Mouse (Mus musculus): ENCODE measurements around the gene Zfp503. TPM values are rescaled to one million over a fixed set of nuclear protein-coding genes. Genes with fewer than 3 reads are reported as not detected.

The Zfp503 gene
- polyA plus RNA-seq, 1 experiment, result 5.4 TPM

DNA sequence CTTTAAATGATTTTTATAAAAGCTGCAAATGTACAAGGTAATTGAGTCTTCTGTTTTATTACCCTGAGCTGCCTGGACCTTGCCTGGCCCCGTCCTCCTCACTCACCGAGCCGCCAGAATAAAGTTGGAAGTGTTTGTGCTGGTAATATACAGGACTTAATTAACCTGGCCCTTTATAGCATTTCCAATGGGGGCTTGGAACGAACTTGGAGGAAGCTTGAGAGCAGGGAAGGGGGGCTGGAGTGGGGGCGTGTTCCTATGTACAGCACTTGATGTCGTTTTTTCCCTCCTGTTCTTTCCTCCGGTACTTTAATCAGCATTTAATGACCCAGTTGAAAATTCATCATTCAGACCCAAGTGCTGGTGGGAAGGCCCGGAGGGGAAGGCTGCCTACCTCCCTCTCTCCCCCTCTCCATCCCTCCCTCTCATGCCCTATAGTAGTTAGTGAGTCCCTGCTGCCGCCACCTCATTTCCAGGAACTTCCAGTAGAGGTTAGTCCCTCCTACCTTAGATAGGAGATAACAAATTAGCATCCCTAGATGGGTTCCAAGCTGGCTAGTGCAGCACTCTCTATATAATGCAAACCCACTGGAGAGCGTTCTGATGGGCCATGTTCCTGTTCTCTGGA lies 37.4 kb downstream of the Zfp503 start:
- no peak for TF ChIP-seq SRF (IDR thresholded peaks at IDR 0.05; ENCODE audit: control insufficient read depth, insufficient read length, low read depth)
- no peak for TF ChIP-seq MYOG (IDR thresholded peaks at IDR 0.05; ENCODE audit: control insufficient read depth in 1 of 3, insufficient read depth in 1 of 3, insufficient read length in 2 of 3, low read depth in 2 of 3)
- no peak for TF ChIP-seq POLR2A (IDR thresholded peaks at IDR 0.05; ENCODE audit: insufficient read length, low read depth)
- TF ChIP-seq USF1 (IDR thresholded peaks at IDR 0.05; ENCODE audit: low read depth), result no peak
- no peak for TF ChIP-seq TCF3 (IDR thresholded peaks at IDR 0.05; ENCODE audit: insufficient read length, low read depth)
- TF ChIP-seq MYOD1 (IDR thresholded peaks at IDR 0.05; ENCODE audit: control insufficient read depth in 1 of 3, insufficient read length in 2 of 3, low read depth in 2 of 3), result no peak
- TF ChIP-seq MAX (IDR thresholded peaks at IDR 0.05; ENCODE audit: low read depth), result no peak
- no peak overlapping the region for H3ac ChIP-seq (ENCODE audit: control insufficient read depth, insufficient read length)
- peak overlapping the region; percentile 62 for H3K4me2 ChIP-seq (ENCODE audit: low read depth)

DNA sequence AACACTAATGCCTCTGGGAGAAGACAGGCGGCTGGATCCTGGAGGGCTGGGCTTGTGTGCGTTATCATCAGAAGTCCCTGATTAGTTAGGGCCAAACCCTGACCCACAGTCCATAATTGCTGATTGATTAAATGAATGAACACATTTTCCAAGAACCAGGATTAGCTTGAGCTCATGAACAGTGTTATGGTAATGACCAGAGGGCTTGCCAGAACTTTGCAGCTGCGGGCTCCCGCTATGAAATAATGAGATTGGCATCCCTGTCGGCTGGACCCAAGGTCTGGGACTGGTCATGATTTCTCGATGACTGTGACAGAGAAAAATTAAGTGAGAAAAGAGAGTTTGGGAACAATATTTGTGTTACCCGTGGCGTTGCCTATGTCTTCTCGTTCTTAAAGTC lies 44.5 kb downstream of the Zfp503 start:
- Histone ChIP-seq H3K79me2 (ENCODE audit: control insufficient read depth, insufficient read depth) (no peaks in the 10 kb centered on the region), H3K36me3 (ENCODE audit: control insufficient read depth, insufficient read depth) (no peaks in the 10 kb centered on the region), H3K4me2 (ENCODE audit: low read depth) (no peak overlapping the region), H3ac (ENCODE audit: control insufficient read depth, insufficient read length) (no peak overlapping the region), H3K27me3 (ENCODE audit: control insufficient read depth, insufficient read depth, insufficient read length) (no peaks in the 10 kb centered on the region), H3K4me3 (no peak overlapping the region)
- no peak for TF ChIP-seq TCF3 (IDR thresholded peaks at IDR 0.05; ENCODE audit: insufficient read length, low read depth)
- no peak for TF ChIP-seq MYOD1 (IDR thresholded peaks at IDR 0.05; ENCODE audit: control insufficient read depth in 1 of 3, insufficient read length in 2 of 3, low read depth in 2 of 3)
- no peak for TF ChIP-seq REST (IDR thresholded peaks at IDR 0.05; ENCODE audit: insufficient read depth, insufficient read length)
- no peak for TF ChIP-seq E2F4 (IDR thresholded peaks at IDR 0.05; ENCODE audit: insufficient read depth)
- TF ChIP-seq USF1 (IDR thresholded peaks at IDR 0.05; ENCODE audit: low read depth), result no peak
- no peak for TF ChIP-seq SRF (IDR thresholded peaks at IDR 0.05; ENCODE audit: control insufficient read depth, insufficient read length, low read depth)

More for the DNA sequence above, 37.4 kb downstream of the Zfp503 start:
- no peaks in the 10 kb centered on the region for H3K36me3 ChIP-seq (ENCODE audit: control insufficient read depth, insufficient read depth)
- no peaks in the 10 kb centered on the region for H3K27me3 ChIP-seq (ENCODE audit: control insufficient read depth, insufficient read depth, insufficient read length)
- H3K79me2 ChIP-seq (ENCODE audit: control insufficient read depth, insufficient read depth), result no peaks in the 10 kb centered on the region
- peak overlapping the region; percentile 3 for H3K4me3 ChIP-seq

DNA sequence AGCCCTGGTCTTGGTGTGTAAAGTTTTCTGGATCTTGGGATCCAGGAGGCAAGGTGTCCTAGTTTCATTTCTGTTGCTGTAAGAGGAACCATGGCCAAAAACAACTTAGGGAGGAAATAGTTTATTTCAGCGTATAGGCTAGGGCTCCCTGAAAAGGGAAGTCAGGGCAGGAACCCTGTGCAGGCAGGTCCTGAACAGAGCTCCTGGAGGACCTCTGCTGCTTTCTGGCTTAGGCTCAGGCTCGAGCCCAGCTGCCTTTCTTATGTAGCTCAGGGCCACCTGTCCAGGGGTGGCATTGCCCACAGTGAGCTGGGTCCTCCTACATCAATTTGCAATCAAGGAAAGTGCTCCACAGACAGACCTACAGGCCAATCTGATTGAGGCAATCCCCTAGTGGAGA lies 47.8 kb downstream of the Zfp503 start:
- H3K27me3 ChIP-seq (ENCODE audit: control insufficient read depth, insufficient read depth, insufficient read length), result no peaks in the 10 kb centered on the region
- no peak overlapping the region for H3K4me3 ChIP-seq
- H3K4me2 ChIP-seq (ENCODE audit: low read depth), result no peak overlapping the region
- no peaks in the 10 kb centered on the region for H3K36me3 ChIP-seq (ENCODE audit: control insufficient read depth, insufficient read depth)
- no peak overlapping the region for H3ac ChIP-seq (ENCODE audit: control insufficient read depth, insufficient read length)
- H3K79me2 ChIP-seq (ENCODE audit: control insufficient read depth, insufficient read depth), result no peaks in the 10 kb centered on the region
- TF ChIP-seq REST (IDR thresholded peaks at IDR 0.05; ENCODE audit: insufficient read depth, insufficient read length) (no peak), CEBPB (IDR thresholded peaks at IDR 0.05; ENCODE audit: insufficient read depth, poor library complexity, severe bottlenecking) (no peak), MYOG (IDR thresholded peaks at IDR 0.05; ENCODE audit: control insufficient read depth in 1 of 3, insufficient read depth in 1 of 3, insufficient read length in 2 of 3, low read depth in 2 of 3) (no peak), POLR2AphosphoS2 (IDR thresholded peaks at IDR 0.05; ENCODE audit: insufficient read length, low read depth) (no peak), USF1 (IDR thresholded peaks at IDR 0.05; ENCODE audit: low read depth) (no peak), POLR2A (IDR thresholded peaks at IDR 0.05; ENCODE audit: insufficient read length, low read depth) (no peak), MAX (IDR thresholded peaks at IDR 0.05; ENCODE audit: low read depth) (no peak), SRF (IDR thresholded peaks at IDR 0.05; ENCODE audit: control insufficient read depth, insufficient read length, low read depth) (no peak)

DNA sequence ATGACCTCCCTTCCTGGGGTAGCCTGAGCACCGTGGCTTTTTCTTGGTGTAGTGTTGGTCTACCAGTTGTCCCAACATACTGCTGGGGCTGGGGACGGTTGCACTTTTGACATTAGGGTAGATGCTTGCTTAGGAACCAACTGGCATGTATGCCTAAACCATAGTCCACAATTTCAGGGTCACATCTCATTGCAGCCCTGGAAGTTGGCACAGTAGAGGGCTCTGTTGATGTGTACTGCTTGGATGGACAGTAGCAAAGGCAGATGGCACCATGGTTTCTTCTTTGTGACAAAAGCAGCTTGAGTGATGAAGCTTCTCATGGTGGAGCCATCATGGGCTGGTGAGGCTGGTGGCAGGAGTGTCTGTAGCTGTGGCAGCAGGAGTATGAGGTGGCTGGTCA lies 52.3 kb downstream of the Zfp503 start:
- Histone ChIP-seq H3K4me2 (ENCODE audit: low read depth) (no peak overlapping the region), H3K4me3 (no peak overlapping the region), H3K36me3 (ENCODE audit: control insufficient read depth, insufficient read depth) (no peaks in the 10 kb centered on the region), H3K27me3 (ENCODE audit: control insufficient read depth, insufficient read depth, insufficient read length) (no peaks in the 10 kb centered on the region), H3ac (ENCODE audit: control insufficient read depth, insufficient read length) (no peak overlapping the region), H3K79me2 (ENCODE audit: control insufficient read depth, insufficient read depth) (no peaks in the 10 kb centered on the region)
- TF ChIP-seq CEBPB (IDR thresholded peaks at IDR 0.05; ENCODE audit: insufficient read depth, poor library complexity, severe bottlenecking), result no peak
- no peak for TF ChIP-seq SRF (IDR thresholded peaks at IDR 0.05; ENCODE audit: control insufficient read depth, insufficient read length, low read depth)
- no peak for TF ChIP-seq E2F4 (IDR thresholded peaks at IDR 0.05; ENCODE audit: insufficient read depth)
- TF ChIP-seq USF1 (IDR thresholded peaks at IDR 0.05; ENCODE audit: low read depth), result no peak
- TF ChIP-seq POLR2A (IDR thresholded peaks at IDR 0.05; ENCODE audit: insufficient read length, low read depth), result no peak
- TF ChIP-seq MYOD1 (IDR thresholded peaks at IDR 0.05; ENCODE audit: control insufficient read depth in 1 of 3, insufficient read length in 2 of 3, low read depth in 2 of 3), result no peak
- no peak for TF ChIP-seq MAX (IDR thresholded peaks at IDR 0.05; ENCODE audit: low read depth)
- TF ChIP-seq REST (IDR thresholded peaks at IDR 0.05; ENCODE audit: insufficient read depth, insufficient read length), result no peak
- TF ChIP-seq POLR2AphosphoS2 (IDR thresholded peaks at IDR 0.05; ENCODE audit: insufficient read length, low read depth), result no peak
- no peak for TF ChIP-seq TCF12 (IDR thresholded peaks at IDR 0.05; ENCODE audit: insufficient read depth, poor library complexity, severe bottlenecking)
- TF ChIP-seq MYOG (IDR thresholded peaks at IDR 0.05; ENCODE audit: control insufficient read depth in 1 of 3, insufficient read depth in 1 of 3, insufficient read length in 2 of 3, low read depth in 2 of 3), result no peak
- no peak for TF ChIP-seq TCF3 (IDR thresholded peaks at IDR 0.05; ENCODE audit: insufficient read length, low read depth)

DNA sequence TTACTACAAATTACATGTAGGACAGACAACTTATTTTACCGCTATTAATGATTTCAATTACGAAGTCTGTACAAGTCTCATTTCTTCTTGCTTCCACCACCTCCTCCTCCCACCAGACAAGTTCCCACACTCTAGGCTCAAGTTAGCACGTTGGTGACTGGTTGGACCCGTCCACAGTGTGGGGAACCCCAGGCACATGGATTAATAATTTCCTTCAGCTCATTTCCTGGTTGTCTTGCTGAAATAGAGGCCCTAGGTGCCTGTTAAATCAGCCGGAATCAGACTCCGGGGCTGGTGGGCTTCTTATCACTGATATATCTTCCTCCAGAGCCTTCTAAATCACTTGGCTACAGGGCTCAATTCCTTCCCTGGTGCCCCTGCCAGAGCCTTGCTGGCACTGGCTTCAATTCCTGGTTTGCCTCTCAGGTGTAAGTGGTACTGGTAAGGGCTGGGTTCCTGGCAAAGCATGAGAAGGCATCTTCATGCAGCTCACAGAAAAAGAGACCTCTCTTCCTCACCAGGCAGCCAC lies 53.2 kb downstream of the Zfp503 start:
- Histone ChIP-seq H3K27me3 (ENCODE audit: control insufficient read depth, insufficient read depth, insufficient read length) (no peaks in the 10 kb centered on the region), H3ac (ENCODE audit: control insufficient read depth, insufficient read length) (no peak overlapping the region), H3K4me3 (no peak overlapping the region), H3K79me2 (ENCODE audit: control insufficient read depth, insufficient read depth) (no peaks in the 10 kb centered on the region), H3K4me2 (ENCODE audit: low read depth) (no peak overlapping the region), H3K36me3 (ENCODE audit: control insufficient read depth, insufficient read depth) (no peaks in the 10 kb centered on the region)
- TF ChIP-seq MYOG (IDR thresholded peaks at IDR 0.05; ENCODE audit: control insufficient read depth in 1 of 3, insufficient read depth in 1 of 3, insufficient read length in 2 of 3, low read depth in 2 of 3) (no peak), POLR2AphosphoS2 (IDR thresholded peaks at IDR 0.05; ENCODE audit: insufficient read length, low read depth) (no peak), CEBPB (IDR thresholded peaks at IDR 0.05; ENCODE audit: insufficient read depth, poor library complexity, severe bottlenecking) (no peak), SRF (IDR thresholded peaks at IDR 0.05; ENCODE audit: control insufficient read depth, insufficient read length, low read depth) (no peak), TCF3 (IDR thresholded peaks at IDR 0.05; ENCODE audit: insufficient read length, low read depth) (no peak), POLR2A (IDR thresholded peaks at IDR 0.05; ENCODE audit: insufficient read length, low read depth) (no peak), REST (IDR thresholded peaks at IDR 0.05; ENCODE audit: insufficient read depth, insufficient read length) (no peak), MAX (IDR thresholded peaks at IDR 0.05; ENCODE audit: low read depth) (no peak), E2F4 (IDR thresholded peaks at IDR 0.05; ENCODE audit: insufficient read depth) (no peak), MYOD1 (IDR thresholded peaks at IDR 0.05; ENCODE audit: control insufficient read depth in 1 of 3, insufficient read length in 2 of 3, low read depth in 2 of 3) (no peak), USF1 (IDR thresholded peaks at IDR 0.05; ENCODE audit: low read depth) (no peak), TCF12 (IDR thresholded peaks at IDR 0.05; ENCODE audit: insufficient read depth, poor library complexity, severe bottlenecking) (no peak)
